Mouse (Mus musculus) kidney, embryonic 15.5 days (tissue): Measurements from ENCODE around the gene Ntng1. TPM values are rescaled to one million over a fixed set of nuclear protein-coding genes. Genes with fewer than 3 reads are reported as not detected.
A peak's percentile ranks its signal among the peaks of the same experiment; 100 is the strongest.

ENCODE experiments used
- ATAC-seq: fragments of 200-750 bp; cut with Nextera tagmentation; replicated peaks from 2 replicates; pipeline ENCODE4 v1.8.0; 2017; ENCODE audit warnings: moderate TSS enrichment; ENCODE audit not compliant: low FRiP score
- H3K27ac ChIP-seq: fragments of 300-500 bp; sonication (generic); 2 replicates; pipeline ENCODE4 v1.5.1; 2015; ENCODE audit warnings: mild to moderate bottlenecking, inconsistent platforms
- H3K27me3 ChIP-seq: fragments of 300-500 bp; sonication (generic); 2 replicates; pipeline ENCODE4 v1.6.1; 2015; ENCODE audit warnings: inconsistent platforms
- H3K36me3 ChIP-seq: fragments of 300-500 bp; sonication (generic); 2 replicates; pipeline ENCODE4 v1.6.1; 2015; ENCODE audit warnings: inconsistent platforms
- H3K4me1 ChIP-seq: fragments of 300-500 bp; sonication (generic); 2 replicates; pipeline ENCODE4 v1.6.1; 2015; ENCODE audit warnings: inconsistent platforms
- H3K4me2 ChIP-seq: fragments of 300-500 bp; sonication (generic); 2 replicates; pipeline ENCODE4 v1.6.1; 2015; ENCODE audit warnings: moderate library complexity, mild to moderate bottlenecking, inconsistent platforms
- H3K4me3 ChIP-seq: fragments of 300-500 bp; sonication (generic); replicated peaks from 2 replicates; pipeline ENCODE4 v1.5.1; 2015; ENCODE audit warnings: mild to moderate bottlenecking, inconsistent platforms
- H3K9ac ChIP-seq: fragments of 300-500 bp; sonication (generic); 2 replicates; pipeline ENCODE4 v1.6.1; 2015; ENCODE audit warnings: mild to moderate bottlenecking, inconsistent platforms
- H3K9me3 ChIP-seq: fragments of 300-500 bp; sonication (generic); replicated peaks from 2 replicates; pipeline ENCODE4 v1.6.1; 2016; ENCODE audit warnings: inconsistent platforms
- WGBS: fragments of 180-500 bp; shearing (Covaris S2); methylation state at CpG from one replicate; pipeline ENCODE4 v1.1.7; 2015; ENCODE audit warnings: mixed read lengths; 5-methylcytosine and 5-hydroxymethylcytosine counted together
- polyA plus RNA-seq: library from polyadenylated mRNA; unstranded; fragments of >200 nt; fragmentation: Nextera tagmentation; extraction: Ambion mirVana; gene quantifications from 2 replicates; pipeline ENCODE4 v1.2.1, GENCODE M21; 2015

Ntng1 gene
- polyA plus RNA-seq, 1 experiment from 2014 or later = 4.1 TPM

- H3K9ac ChIP-seq = no peak overlapping the region
- no peak for ATAC-seq
- H3K4me2 ChIP-seq = no peak overlapping the region
- H3K4me1 ChIP-seq = no peaks in the 10 kb centered on the region
- H3K27ac ChIP-seq = no peak overlapping the region
- H3K27me3 ChIP-seq = no peaks in the 10 kb centered on the region
- H3K36me3 ChIP-seq = no peaks in the 10 kb centered on the region
- no peak overlapping the region for H3K4me3 ChIP-seq
- 81% methylated on average over 2 of the region's 2 CpGs for WGBS
- H3K9me3 ChIP-seq = no peaks in the 10 kb centered on the region
Measured at GRCm38 (mm10) chr3:110044209-110044608, 99.6 kb downstream of the Ntng1 start.

- ATAC-seq = no peak
- Histone ChIP-seq H3K4me2 (no peak overlapping the region), H3K27me3 (no peaks in the 10 kb centered on the region), H3K9me3 (no peaks in the 10 kb centered on the region), H3K36me3 (no peaks in the 10 kb centered on the region), H3K27ac (no peak overlapping the region), H3K4me1 (no peaks in the 10 kb centered on the region), H3K4me3 (no peak overlapping the region), H3K9ac (no peak overlapping the region)
- WGBS = 93% methylated on average over 1 of the region's 1 CpGs
Measured at GRCm38 (mm10) chr3:110043641-110044187, 100.1 kb downstream of the Ntng1 start.

GRCm38 (mm10) chr3:110022783-110023599, 120.8 kb downstream of the Ntng1 start:
- ATAC-seq = peak; percentile 73
- Histone ChIP-seq H3K4me3 (no peak overlapping the region), H3K27me3 (no peaks in the 10 kb centered on the region), H3K4me1 (no peaks in the 10 kb centered on the region), H3K36me3 (no peaks in the 10 kb centered on the region), H3K9me3 (no peaks in the 10 kb centered on the region), H3K4me2 (0 out of 2 replicates have a peak overlapping the region, but pooled peaks have one; percentile 19), H3K9ac (no peak overlapping the region), H3K27ac (no peak overlapping the region)
- WGBS = 13% methylated on average over 18 of the region's 18 CpGs

- 0 out of 2 replicates have a peak, but pooled peaks have one; percentile 54 for ATAC-seq
- H3K9me3 ChIP-seq = no peaks in the 10 kb centered on the region
- 70% methylated on average over 14 of the region's 14 CpGs for WGBS
Measured at GRCm38 (mm10) chr3:110010870-110011626, 132.8 kb downstream of the Ntng1 start.

GRCm38 (mm10) chr3:110010441-110010840, 133.4 kb downstream of the Ntng1 start:
- Histone ChIP-seq H3K4me1 (no peaks in the 10 kb centered on the region), H3K4me2 (no peak overlapping the region), H3K9ac (no peak overlapping the region), H3K36me3 (no peaks in the 10 kb centered on the region), H3K27me3 (no peaks in the 10 kb centered on the region), H3K27ac (no peak overlapping the region), H3K4me3 (no peak overlapping the region), H3K9me3 (no peaks in the 10 kb centered on the region)
- 51% methylated on average over 2 of the region's 2 CpGs for WGBS
- no peak for ATAC-seq

More at GRCm38 (mm10) chr3:110010870-110011626, 132.8 kb downstream of the Ntng1 start:
- Histone ChIP-seq H3K4me1 (no peaks in the 10 kb centered on the region), H3K9ac (no peak overlapping the region), H3K27ac (no peak overlapping the region), H3K4me3 (no peak overlapping the region), H3K27me3 (no peaks in the 10 kb centered on the region), H3K36me3 (no peaks in the 10 kb centered on the region), H3K4me2 (no peak overlapping the region)

GRCm38 (mm10) chr3:110000349-110000748, 143.5 kb downstream of the Ntng1 start:
- no peak for ATAC-seq
- Histone ChIP-seq H3K4me3 (no peak overlapping the region), H3K9ac (no peak overlapping the region), H3K4me2 (no peak overlapping the region), H3K27ac (no peak overlapping the region), H3K9me3 (no peaks in the 10 kb centered on the region), H3K4me1 (no peaks in the 10 kb centered on the region), H3K27me3 (no peaks in the 10 kb centered on the region), H3K36me3 (no peaks in the 10 kb centered on the region)
- 46% methylated on average over 5 of the region's 5 CpGs for WGBS

GRCm38 (mm10) chr3:109995663-109996024, 148.2 kb downstream of the Ntng1 start:
- H3K4me1 ChIP-seq = no peaks in the 10 kb centered on the region
- WGBS = 67% methylated on average over 4 of the region's 4 CpGs
- H3K9ac ChIP-seq = no peak overlapping the region
- H3K4me3 ChIP-seq = no peak overlapping the region
- H3K4me2 ChIP-seq = no peak overlapping the region
- no peak overlapping the region for H3K27ac ChIP-seq
- no peak for ATAC-seq
- no peaks in the 10 kb centered on the region for H3K27me3 ChIP-seq
- H3K36me3 ChIP-seq = no peaks in the 10 kb centered on the region
- no peaks in the 10 kb centered on the region for H3K9me3 ChIP-seq

GRCm38 (mm10) chr3:109994978-109995662, 148.7 kb downstream of the Ntng1 start:
- H3K27me3 ChIP-seq = no peaks in the 10 kb centered on the region
- H3K4me1 ChIP-seq = no peaks in the 10 kb centered on the region
- no peak overlapping the region for H3K27ac ChIP-seq
- no peaks in the 10 kb centered on the region for H3K9me3 ChIP-seq
- no peak overlapping the region for H3K9ac ChIP-seq
- 25% methylated on average over 6 of the region's 6 CpGs for WGBS
- no peaks in the 10 kb centered on the region for H3K36me3 ChIP-seq
- H3K4me3 ChIP-seq = no peak overlapping the region
- H3K4me2 ChIP-seq = no peak overlapping the region
- no peak for ATAC-seq

GRCm38 (mm10) chr3:109984086-109984485, 159.7 kb downstream of the Ntng1 start:
- Histone ChIP-seq H3K4me2 (no peak overlapping the region), H3K4me1 (no peaks in the 10 kb centered on the region), H3K9me3 (no peaks in the 10 kb centered on the region), H3K27ac (no peak overlapping the region), H3K9ac (no peak overlapping the region), H3K4me3 (no peak overlapping the region), H3K27me3 (no peaks in the 10 kb centered on the region), H3K36me3 (no peaks in the 10 kb centered on the region)
- ATAC-seq = no peak
- WGBS = 86% methylated on average over 2 of the region's 2 CpGs

GRCm38 (mm10) chr3:109977614-109978013, 166.2 kb downstream of the Ntng1 start:
- H3K27me3 ChIP-seq = no peaks in the 10 kb centered on the region
- no peak overlapping the region for H3K27ac ChIP-seq
- ATAC-seq = no peak
- H3K4me3 ChIP-seq = no peak overlapping the region
- H3K4me1 ChIP-seq = no peaks in the 10 kb centered on the region
- no peak overlapping the region for H3K4me2 ChIP-seq
- no peaks in the 10 kb centered on the region for H3K9me3 ChIP-seq
- 59% methylated on average over 2 of the region's 2 CpGs for WGBS
- no peaks in the 10 kb centered on the region for H3K36me3 ChIP-seq
- H3K9ac ChIP-seq = no peak overlapping the region

- H3K4me2 ChIP-seq = no peak overlapping the region
- no peak overlapping the region for H3K27ac ChIP-seq
- no peak overlapping the region for H3K4me3 ChIP-seq
- no peaks in the 10 kb centered on the region for H3K36me3 ChIP-seq
- no peak for ATAC-seq
- H3K27me3 ChIP-seq = no peaks in the 10 kb centered on the region
- no peak overlapping the region for H3K9ac ChIP-seq
- H3K9me3 ChIP-seq = no peaks in the 10 kb centered on the region
- H3K4me1 ChIP-seq = no peaks in the 10 kb centered on the region
- 75% methylated on average over 4 of the region's 4 CpGs for WGBS
Measured at GRCm38 (mm10) chr3:109975106-109975505, 168.7 kb downstream of the Ntng1 start.

- H3K4me3 ChIP-seq = no peak overlapping the region
- H3K36me3 ChIP-seq = no peaks in the 10 kb centered on the region
- H3K27ac ChIP-seq = no peak overlapping the region
- no peaks in the 10 kb centered on the region for H3K4me1 ChIP-seq
- 73% methylated on average over 1 of the region's 1 CpGs for WGBS
- H3K9me3 ChIP-seq = no peaks in the 10 kb centered on the region
- ATAC-seq = no peak
- no peak overlapping the region for H3K4me2 ChIP-seq
- H3K9ac ChIP-seq = no peak overlapping the region
- H3K27me3 ChIP-seq = no peaks in the 10 kb centered on the region
Measured at GRCm38 (mm10) chr3:109971465-109971864, 172.3 kb downstream of the Ntng1 start.
